Mouse (Mus musculus): ENCODE measurements around the gene Psmc5. TPM values are rescaled to one million over a fixed set of nuclear protein-coding genes. Genes with fewer than 3 reads are reported as not detected.

The Psmc5 gene
- polyA plus RNA-seq, 1 experiment from 2014 or later = 419 TPM

- WGBS = under 1% methylated on average over 72 of the region's 72 CpGs
Measured at GRCm38 (mm10) chr11:106272644-106273310, 16.8 kb downstream of the Psmc5 start, which contains the start of gene Smarcd2. TSS of gene Smarcd2 (minus strand) at chr11:106272972.

GRCm38 (mm10) chr11:106273311-106273684, 17.3 kb downstream of the Psmc5 start:
- Histone ChIP-seq H3K4me3 (peak overlapping the region; percentile 99), H3K9me3 (no peaks in the 10 kb centered on the region), H3K27me3 (replicated peaks; ENCODE audit: low read depth, poor library complexity, severe bottlenecking) (0 out of 2 replicates have a peak, but pooled peaks cover 9% of the 10 kb centered on the region), H3K36me3 (replicated peaks) (peaks cover 14% of the 10 kb centered on the region), H3K27ac (replicated peaks) (peak overlapping the region; percentile 98), H3K4me1 (peaks cover 65% of the 10 kb centered on the region)
- no peak for DNase-seq (ENCODE audit: low spot score)
- WGBS = 18% methylated on average over 16 of the region's 16 CpGs

More at GRCm38 (mm10) chr11:106272644-106273310, 16.8 kb downstream of the Psmc5 start, which contains the start of gene Smarcd2:
- DNase-seq (ENCODE audit: low spot score) = peak; percentile 100
- Histone ChIP-seq H3K9me3 (no peaks in the 10 kb centered on the region), H3K27me3 (replicated peaks; ENCODE audit: low read depth, poor library complexity, severe bottlenecking) (0 out of 2 replicates have a peak, but pooled peaks cover 4% of the 10 kb centered on the region), H3K36me3 (replicated peaks) (peaks cover 18% of the 10 kb centered on the region), H3K27ac (replicated peaks) (peak within 1 kb of the TSS; percentile 98), H3K4me3 (peak within 1 kb of the TSS; percentile 99), H3K4me1 (peaks cover 70% of the 10 kb centered on the region)

- DNase-seq (ENCODE audit: low spot score) = no peak
- H3K27me3 ChIP-seq (replicated peaks; ENCODE audit: low read depth, poor library complexity, severe bottlenecking) = 0 out of 2 replicates have a peak, but pooled peaks cover 11% of the 10 kb centered on the region
- H3K4me1 ChIP-seq = peaks cover 60% of the 10 kb centered on the region
- H3K27ac ChIP-seq (replicated peaks) = peak overlapping the region; percentile 98; the same call in 1 of the 2 replicates
- peak overlapping the region; percentile 99 for H3K4me3 ChIP-seq
- WGBS = 92% methylated on average over 6 of the region's 6 CpGs
- no peaks in the 10 kb centered on the region for H3K9me3 ChIP-seq
- peaks cover 8% of the 10 kb centered on the region for H3K36me3 ChIP-seq (replicated peaks)
Measured at GRCm38 (mm10) chr11:106273811-106274210, 17.9 kb downstream of the Psmc5 start.

- H3K9me3 ChIP-seq = no peaks in the 10 kb centered on the region
- H3K4me1 ChIP-seq = peaks cover 55% of the 10 kb centered on the region
- 84% methylated on average over 1 of the region's 1 CpGs for WGBS
- no peak for DNase-seq (ENCODE audit: low spot score)
- H3K4me3 ChIP-seq = no peak overlapping the region
- H3K36me3 ChIP-seq (replicated peaks) = peaks cover 7% of the 10 kb centered on the region
- 0 out of 2 replicates have a peak, but pooled peaks cover 11% of the 10 kb centered on the region for H3K27me3 ChIP-seq (replicated peaks; ENCODE audit: low read depth, poor library complexity, severe bottlenecking)
- H3K27ac ChIP-seq (replicated peaks) = no peak overlapping the region
Measured at GRCm38 (mm10) chr11:106274374-106274773, 18.4 kb downstream of the Psmc5 start.

- H3K27me3 ChIP-seq (replicated peaks; ENCODE audit: low read depth, poor library complexity, severe bottlenecking) = 0 out of 2 replicates have a peak, but pooled peaks cover 11% of the 10 kb centered on the region
- H3K36me3 ChIP-seq (replicated peaks) = peaks cover 7% of the 10 kb centered on the region
- DNase-seq (ENCODE audit: low spot score) = no peak
- peak overlapping the region; percentile 31 for H3K27ac ChIP-seq (replicated peaks)
- H3K4me1 ChIP-seq = peaks cover 52% of the 10 kb centered on the region
- H3K4me3 ChIP-seq = no peak overlapping the region
- no peaks in the 10 kb centered on the region for H3K9me3 ChIP-seq
- WGBS = 88% methylated on average over 7 of the region's 7 CpGs
Measured at GRCm38 (mm10) chr11:106274971-106275411, 19.0 kb downstream of the Psmc5 start.

GRCm38 (mm10) chr11:106276454-106276853, 20.5 kb downstream of the Psmc5 start, which contains the start of gene Tcam1:
TSS of gene Tcam1 (plus strand) at chr11:106276672.
- DNase-seq (ENCODE audit: low spot score) = peak; percentile 93
- 0 out of 2 replicates have a peak, but pooled peaks cover 11% of the 10 kb centered on the region for H3K27me3 ChIP-seq (replicated peaks; ENCODE audit: low read depth, poor library complexity, severe bottlenecking)
- H3K4me3 ChIP-seq = peak within 1 kb of the TSS; percentile 32
- H3K36me3 ChIP-seq (replicated peaks) = no peaks in the 10 kb centered on the region
- H3K4me1 ChIP-seq = peaks cover 38% of the 10 kb centered on the region
- 11% methylated on average over 25 of the region's 25 CpGs for WGBS
- peak within 1 kb of the TSS; percentile 31; the same call in 1 of the 2 replicates for H3K27ac ChIP-seq (replicated peaks)
- H3K9me3 ChIP-seq = no peaks in the 10 kb centered on the region

GRCm38 (mm10) chr11:106282452-106282851, 26.5 kb downstream of the Psmc5 start:
- H3K4me1 ChIP-seq = 0 out of 2 replicates have a peak, but pooled peaks cover 3% of the 10 kb centered on the region
- no peak overlapping the region for H3K27ac ChIP-seq (replicated peaks)
- 85% methylated on average over 6 of the region's 6 CpGs for WGBS
- 0 out of 2 replicates have a peak, but pooled peaks cover 7% of the 10 kb centered on the region for H3K27me3 ChIP-seq (replicated peaks; ENCODE audit: low read depth, poor library complexity, severe bottlenecking)
- no peak for DNase-seq (ENCODE audit: low spot score)
- H3K4me3 ChIP-seq = no peak overlapping the region
- no peaks in the 10 kb centered on the region for H3K9me3 ChIP-seq
- no peaks in the 10 kb centered on the region for H3K36me3 ChIP-seq (replicated peaks)

- 81% methylated on average over 4 of the region's 4 CpGs for WGBS
- no peak overlapping the region for H3K4me3 ChIP-seq
- H3K36me3 ChIP-seq (replicated peaks) = no peaks in the 10 kb centered on the region
- no peak for DNase-seq (ENCODE audit: low spot score)
- H3K27me3 ChIP-seq (replicated peaks; ENCODE audit: low read depth, poor library complexity, severe bottlenecking) = 0 out of 2 replicates have a peak, but pooled peaks cover under 1% of the 10 kb centered on the region
- 0 out of 2 replicates have a peak, but pooled peaks cover 3% of the 10 kb centered on the region for H3K4me1 ChIP-seq
- H3K27ac ChIP-seq (replicated peaks) = no peak overlapping the region
- no peaks in the 10 kb centered on the region for H3K9me3 ChIP-seq
Measured at GRCm38 (mm10) chr11:106283371-106283770, 27.4 kb downstream of the Psmc5 start.

- 0 out of 2 replicates have a peak, but pooled peaks cover 3% of the 10 kb centered on the region for H3K4me1 ChIP-seq
- H3K36me3 ChIP-seq (replicated peaks) = no peaks in the 10 kb centered on the region
- no peak for DNase-seq (ENCODE audit: low spot score)
- H3K27ac ChIP-seq (replicated peaks) = no peak overlapping the region
- WGBS = 79% methylated on average over 8 of the region's 8 CpGs
- H3K4me3 ChIP-seq = no peak overlapping the region
- no peaks in the 10 kb centered on the region for H3K27me3 ChIP-seq (replicated peaks; ENCODE audit: low read depth, poor library complexity, severe bottlenecking)
- H3K9me3 ChIP-seq = no peaks in the 10 kb centered on the region
Measured at GRCm38 (mm10) chr11:106284126-106284525, 28.2 kb downstream of the Psmc5 start.

GRCm38 (mm10) chr11:106286206-106286605, 30.3 kb downstream of the Psmc5 start:
- H3K27me3 ChIP-seq (replicated peaks; ENCODE audit: low read depth, poor library complexity, severe bottlenecking) = no peaks in the 10 kb centered on the region
- no peaks in the 10 kb centered on the region for H3K36me3 ChIP-seq (replicated peaks)
- 0 out of 2 replicates have a peak, but pooled peaks cover 3% of the 10 kb centered on the region for H3K4me1 ChIP-seq
- H3K9me3 ChIP-seq = no peaks in the 10 kb centered on the region
- no peak for DNase-seq (ENCODE audit: low spot score)
- H3K27ac ChIP-seq (replicated peaks) = no peak overlapping the region
- WGBS = 90% methylated on average over 7 of the region's 7 CpGs
- no peak overlapping the region for H3K4me3 ChIP-seq

- Histone ChIP-seq H3K27me3 (replicated peaks; ENCODE audit: low read depth, poor library complexity, severe bottlenecking) (no peaks in the 10 kb centered on the region), H3K4me1 (0 out of 2 replicates have a peak, but pooled peaks cover 3% of the 10 kb centered on the region), H3K9me3 (no peaks in the 10 kb centered on the region), H3K27ac (replicated peaks) (no peak overlapping the region), H3K36me3 (replicated peaks) (no peaks in the 10 kb centered on the region), H3K4me3 (no peak overlapping the region)
- 76% methylated on average over 11 of the region's 11 CpGs for WGBS
- no peak for DNase-seq (ENCODE audit: low spot score)
Measured at GRCm38 (mm10) chr11:106286987-106287386, 31.0 kb downstream of the Psmc5 start.

- DNase-seq (ENCODE audit: low spot score) = no peak
- no peak overlapping the region for H3K4me3 ChIP-seq
- WGBS = 76% methylated on average over 8 of the region's 8 CpGs
- H3K9me3 ChIP-seq = no peaks in the 10 kb centered on the region
- H3K4me1 ChIP-seq = 0 out of 2 replicates have a peak, but pooled peaks cover 3% of the 10 kb centered on the region
- H3K27me3 ChIP-seq (replicated peaks; ENCODE audit: low read depth, poor library complexity, severe bottlenecking) = no peaks in the 10 kb centered on the region
- H3K36me3 ChIP-seq (replicated peaks) = no peaks in the 10 kb centered on the region
- no peak overlapping the region for H3K27ac ChIP-seq (replicated peaks)
Measured at GRCm38 (mm10) chr11:106289369-106289768, 33.4 kb downstream of the Psmc5 start.

Data from embryonic facial prominence, embryonic 10.5 days (tissue).